Mouse (Mus musculus) myocyte (in vitro differentiated cells): ENCODE measurements around the gene Sgsm1. TPM values are rescaled to one million over a fixed set of nuclear protein-coding genes. Genes with fewer than 3 reads are reported as not detected.

Experiments used
- H3K27me3 ChIP-seq: one replicate; pipeline ENCODE4 v1.6.1; 2011; ENCODE audit not compliant: control insufficient read depth, insufficient read depth, insufficient read length
- H3K36me3 ChIP-seq: one replicate; pipeline ENCODE4 v1.6.1; 2011; ENCODE audit not compliant: control insufficient read depth, insufficient read depth
- H3K4me2 ChIP-seq: one replicate; pipeline ENCODE4 v1.6.1; 2011; ENCODE audit warnings: low read depth, control low read depth
- H3K4me3 ChIP-seq: one replicate; pipeline ENCODE4 v1.5.1; 2011; ENCODE audit warnings: mild to moderate bottlenecking, control low read depth, moderate library complexity
- H3K79me2 ChIP-seq: one replicate; pipeline ENCODE4 v1.6.1; 2011; ENCODE audit not compliant: control insufficient read depth, insufficient read depth
- H3ac ChIP-seq: one replicate; pipeline ENCODE4 v1.6.1; 2011; ENCODE audit not compliant: control insufficient read depth, insufficient read length
- CEBPB ChIP-seq: IDR thresholded peaks from 2 replicates; pipeline ENCODE4 v1.6.1; 2011; ENCODE audit warnings: mild to moderate bottlenecking, moderate library complexity; ENCODE audit not compliant: poor library complexity, insufficient read depth, severe bottlenecking
- E2F4 ChIP-seq: IDR thresholded peaks from one replicate; pipeline ENCODE4 v1.6.1; 2011; ENCODE audit warnings: mild to moderate bottlenecking, control low read depth, moderate library complexity; ENCODE audit not compliant: insufficient read depth
- MAX ChIP-seq: IDR thresholded peaks from one replicate; pipeline ENCODE4 v1.6.1; 2011; ENCODE audit warnings: low read depth, mild to moderate bottlenecking, control low read depth
- MYOD1 ChIP-seq, 3 experiments: IDR thresholded peaks; one replicate each; pipeline ENCODE4 v1.6.1; 2011; ENCODE audit warnings: control low read depth in 2 of 3, low read depth in 2 of 3, mild to moderate bottlenecking in 2 of 3, moderate library complexity in 1 of 3; ENCODE audit not compliant: insufficient read length in 2 of 3, control insufficient read depth in 1 of 3
- MYOG ChIP-seq, 3 experiments: IDR thresholded peaks; one replicate each; pipeline ENCODE4 v1.6.1; 2011; ENCODE audit warnings: control low read depth in 2 of 3, low read depth in 2 of 3, mild to moderate bottlenecking in 2 of 3; ENCODE audit not compliant: insufficient read length in 2 of 3, control insufficient read depth in 1 of 3, insufficient read depth in 1 of 3
- POLR2A ChIP-seq: IDR thresholded peaks from one replicate; pipeline ENCODE4 v1.6.1; 2011; ENCODE audit warnings: low read depth, mild to moderate bottlenecking, control low read depth, moderate library complexity; ENCODE audit not compliant: insufficient read length
- POLR2AphosphoS2 ChIP-seq: IDR thresholded peaks from one replicate; pipeline ENCODE4 v1.6.1; 2011; ENCODE audit warnings: low read depth, control low read depth; ENCODE audit not compliant: insufficient read length
- REST ChIP-seq: IDR thresholded peaks from one replicate; pipeline ENCODE4 v1.6.1; 2011; ENCODE audit warnings: mild to moderate bottlenecking, control low read depth, moderate library complexity; ENCODE audit not compliant: insufficient read depth, insufficient read length
- SRF ChIP-seq: IDR thresholded peaks from one replicate; pipeline ENCODE4 v1.6.1; 2011; ENCODE audit warnings: low read depth; ENCODE audit not compliant: control insufficient read depth, insufficient read length
- TCF12 ChIP-seq: IDR thresholded peaks from one replicate; pipeline ENCODE4 v1.6.1; 2011; ENCODE audit warnings: mild to moderate bottlenecking, control low read depth; ENCODE audit not compliant: poor library complexity, insufficient read depth, severe bottlenecking
- TCF3 ChIP-seq: IDR thresholded peaks from one replicate; pipeline ENCODE4 v1.6.1; 2011; ENCODE audit warnings: low read depth, control low read depth; ENCODE audit not compliant: insufficient read length
- USF1 ChIP-seq: IDR thresholded peaks from one replicate; pipeline ENCODE4 v1.6.1; 2011; ENCODE audit warnings: low read depth, mild to moderate bottlenecking, control low read depth, moderate library complexity
- polyA plus RNA-seq: library from polyadenylated mRNA; unstranded; fragments of >200 nt; fragmentation: generic; extraction: Trizol; gene quantifications from one replicate; pipeline ENCODE4 v1.2.1, GENCODE M21; 2012; ENCODE audit warnings: missing spikeins

Sgsm1 gene
- polyA plus RNA-seq, 1 experiment, result 3.6 TPM

DNA sequence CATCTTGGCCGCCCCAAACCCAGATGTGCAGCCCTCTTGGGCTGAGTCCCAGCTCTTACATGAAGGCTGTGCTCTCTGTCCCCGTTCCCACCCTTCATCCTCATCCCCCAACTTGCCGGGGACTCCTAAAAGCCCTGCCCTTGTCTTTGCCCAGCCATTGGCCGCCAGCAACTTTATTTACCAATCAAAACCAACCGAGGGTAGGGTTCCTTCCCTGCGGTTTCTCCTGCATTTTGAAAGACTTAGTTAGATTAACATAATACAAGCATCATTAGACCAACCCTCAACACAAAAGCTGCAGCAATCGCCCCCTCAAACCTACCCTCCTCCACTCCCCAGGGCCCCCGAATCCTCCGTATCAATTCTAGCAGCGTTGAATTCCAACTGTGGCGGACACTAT, 35.2 kb upstream of the Sgsm1 start:
- Histone ChIP-seq H3K27me3 (peaks cover 8% of the 10 kb centered on the region), H3K4me3 (no peak overlapping the region), H3K4me2 (no peak overlapping the region), H3K79me2 (no peaks in the 10 kb centered on the region), H3ac (no peak overlapping the region), H3K36me3 (no peaks in the 10 kb centered on the region)
- no peak for TF ChIP-seq USF1
- TF ChIP-seq TCF12, result no peak
- no peak for TF ChIP-seq MYOG (IDR thresholded peaks at IDR 0.05; ENCODE audit: control insufficient read depth in 1 of 3, insufficient read depth in 1 of 3, insufficient read length in 2 of 3, low read depth in 2 of 3)
- no peak for TF ChIP-seq SRF
- TF ChIP-seq MAX, result no peak
- TF ChIP-seq MYOD1 (IDR thresholded peaks at IDR 0.05; ENCODE audit: control insufficient read depth in 1 of 3, insufficient read length in 2 of 3, low read depth in 2 of 3), result no peak
- TF ChIP-seq TCF3, result no peak
- TF ChIP-seq CEBPB, result no peak
- TF ChIP-seq POLR2A, result no peak
- TF ChIP-seq POLR2AphosphoS2, result no peak
- no peak for TF ChIP-seq E2F4
- TF ChIP-seq REST, result no peak

DNA sequence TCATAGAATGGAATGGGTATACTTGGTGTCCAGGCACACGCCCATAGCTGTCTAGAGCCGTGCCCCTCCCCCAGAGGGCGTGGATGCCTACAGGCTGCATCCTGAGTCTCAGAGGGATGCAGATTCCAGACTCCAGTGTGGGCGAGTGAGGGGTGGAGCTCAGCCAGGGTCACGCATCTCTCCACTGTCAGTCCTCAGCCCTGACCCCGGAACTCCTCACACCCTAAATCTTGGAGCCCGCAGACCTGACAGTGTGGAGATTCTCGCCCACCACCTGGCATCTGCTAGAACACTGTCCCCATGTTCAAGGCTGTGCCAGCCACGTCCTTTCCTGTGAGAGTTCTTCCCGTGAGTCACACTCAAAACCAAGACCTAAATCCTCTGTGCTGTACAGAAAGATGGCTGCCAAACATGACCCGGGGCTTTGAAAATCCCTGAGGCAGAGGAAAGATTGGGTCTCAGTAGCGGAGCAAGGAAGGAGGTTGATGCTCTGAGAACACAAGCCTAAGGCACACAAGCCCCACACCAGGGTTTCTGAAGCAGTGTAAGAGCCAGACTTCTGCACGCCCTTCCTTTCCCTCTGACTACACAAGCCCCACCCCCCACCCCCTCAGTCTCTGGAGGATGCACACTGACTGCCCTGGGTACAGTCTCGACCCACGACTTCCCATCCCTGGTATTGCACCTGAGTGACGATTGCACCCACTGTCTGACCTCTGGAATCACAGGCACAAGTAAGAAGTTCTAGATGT, 34.2 kb upstream of the Sgsm1 start:
- Histone ChIP-seq H3ac (no peak overlapping the region), H3K4me2 (peak overlapping the region; percentile 18), H3K4me3 (no peak overlapping the region), H3K27me3 (peaks cover 10% of the 10 kb centered on the region), H3K36me3 (no peaks in the 10 kb centered on the region), H3K79me2 (no peaks in the 10 kb centered on the region)
- TF ChIP-seq REST (no peak), E2F4 (no peak), POLR2AphosphoS2 (no peak), MYOD1 (IDR thresholded peaks at IDR 0.05; ENCODE audit: control insufficient read depth in 1 of 3, insufficient read length in 2 of 3, low read depth in 2 of 3) (no peak), MAX (no peak), USF1 (no peak), SRF (no peak), MYOG (IDR thresholded peaks at IDR 0.05; ENCODE audit: control insufficient read depth in 1 of 3, insufficient read depth in 1 of 3, insufficient read length in 2 of 3, low read depth in 2 of 3) (no peak), CEBPB (no peak), TCF3 (no peak), TCF12 (no peak), POLR2A (no peak)

DNA sequence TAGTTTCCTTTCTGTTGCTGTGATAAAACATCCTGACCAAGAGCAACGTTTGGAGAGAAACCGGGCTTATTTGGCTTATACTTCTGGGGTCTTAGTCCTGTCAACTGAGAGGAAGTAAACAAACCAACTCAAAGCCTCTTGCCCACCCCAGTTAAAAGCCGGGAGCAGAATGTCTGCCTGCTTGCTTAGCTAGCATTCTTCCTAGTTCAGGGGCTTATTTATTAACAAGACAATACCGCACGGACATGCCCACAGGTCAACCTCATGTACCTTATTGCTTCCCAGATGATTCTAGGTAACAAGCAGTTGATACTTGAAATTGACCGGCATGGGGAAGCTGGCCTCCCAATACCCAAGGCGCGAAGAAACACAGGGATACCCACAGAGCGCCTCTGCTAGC, 25.7 kb upstream of the Sgsm1 start:
- TF ChIP-seq REST (no peak), POLR2AphosphoS2 (no peak), USF1 (no peak), MYOD1 (IDR thresholded peaks at IDR 0.05; ENCODE audit: control insufficient read depth in 1 of 3, insufficient read length in 2 of 3, low read depth in 2 of 3) (no peak), E2F4 (no peak)
- Histone ChIP-seq H3K4me2 (no peak overlapping the region), H3K36me3 (no peaks in the 10 kb centered on the region), H3K79me2 (no peaks in the 10 kb centered on the region), H3K4me3 (no peak overlapping the region), H3K27me3 (peaks cover 60% of the 10 kb centered on the region), H3ac (no peak overlapping the region)

DNA sequence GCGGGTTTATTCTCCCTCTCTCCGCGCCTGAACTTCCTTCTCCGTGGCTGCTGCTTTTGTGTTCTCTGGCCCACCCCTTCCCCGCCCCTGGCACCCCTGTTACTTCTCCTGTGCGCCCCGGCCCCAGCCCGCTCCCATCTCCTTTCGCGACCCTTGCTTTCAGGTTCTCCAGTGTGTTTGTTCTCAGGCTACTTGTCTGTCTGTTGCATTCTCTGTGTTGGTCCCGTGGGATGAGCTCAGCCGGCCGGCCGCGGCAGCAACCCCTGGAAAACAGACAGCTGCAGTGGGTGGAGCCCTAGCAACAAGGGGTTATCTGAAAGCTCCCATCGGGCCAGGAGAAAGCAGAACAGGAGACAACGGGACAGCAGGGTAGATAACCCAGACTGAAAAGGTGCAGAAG, 25.1 kb upstream of the Sgsm1 start:
- Histone ChIP-seq H3K4me2 (no peak overlapping the region), H3ac (no peak overlapping the region), H3K79me2 (no peaks in the 10 kb centered on the region), H3K4me3 (no peak overlapping the region), H3K36me3 (no peaks in the 10 kb centered on the region), H3K27me3 (peaks cover 60% of the 10 kb centered on the region)
- TF ChIP-seq E2F4, result no peak

DNA sequence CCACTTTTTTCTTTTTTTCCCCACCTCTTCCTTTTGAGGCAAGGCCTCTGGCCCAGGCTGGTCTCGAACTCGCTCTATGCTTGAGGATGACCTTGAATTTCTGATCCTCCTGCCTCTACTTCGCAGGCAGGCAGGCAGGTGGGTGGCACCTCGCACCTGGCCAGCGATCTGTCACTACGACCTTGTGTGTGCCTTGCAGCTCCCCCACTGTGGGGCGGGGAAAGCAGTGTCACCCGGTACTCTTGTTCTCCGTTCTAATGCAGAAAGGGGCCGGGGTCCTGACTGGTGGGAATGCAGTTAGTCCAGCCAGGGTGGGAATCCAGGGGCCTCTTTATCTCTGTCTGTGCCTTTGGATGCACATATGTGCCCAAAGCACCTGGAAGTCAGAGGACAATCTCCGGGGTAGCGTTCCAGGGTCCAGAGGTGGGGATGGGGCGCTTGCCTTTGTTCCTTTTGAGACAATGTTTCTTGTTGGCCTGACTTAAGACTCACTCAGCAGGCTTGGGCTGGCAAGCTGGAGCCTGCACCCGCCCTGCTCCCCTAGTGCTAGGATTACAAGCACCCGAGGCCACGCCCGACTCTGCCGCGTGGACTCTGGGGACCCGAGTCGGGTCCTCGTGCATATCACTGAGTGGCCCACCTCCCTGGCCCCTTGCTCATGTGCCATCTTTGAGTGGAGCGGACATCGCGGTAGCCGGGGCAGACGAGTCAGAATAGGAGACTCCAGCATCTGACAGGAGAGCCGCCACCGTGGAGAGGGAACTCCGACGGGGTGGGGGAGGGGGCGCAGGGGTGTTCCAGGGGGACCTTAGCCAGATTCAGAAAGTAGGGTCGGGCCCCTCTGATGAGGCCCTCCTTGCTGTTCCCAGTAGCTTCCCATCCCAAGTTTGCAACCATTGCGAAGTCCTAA, 24.3 kb upstream of the Sgsm1 start:
- H3K36me3 ChIP-seq, result no peaks in the 10 kb centered on the region
- TF ChIP-seq CEBPB (no peak), POLR2AphosphoS2 (no peak), TCF12 (no peak), E2F4 (no peak), USF1 (no peak)
- no peaks in the 10 kb centered on the region for H3K79me2 ChIP-seq
- H3ac ChIP-seq, result no peak overlapping the region
- H3K4me3 ChIP-seq, result no peak overlapping the region
- no peak overlapping the region for H3K4me2 ChIP-seq
- H3K27me3 ChIP-seq, result peaks cover 58% of the 10 kb centered on the region
